Mouse (Mus musculus): Measurements from ENCODE around the gene Speg. TPM values are rescaled to one million over a fixed set of nuclear protein-coding genes. Genes with fewer than 3 reads are reported as not detected.
A peak's percentile ranks its signal among the peaks of the same experiment; 100 is the strongest.

Speg gene
- polyA plus RNA-seq, 1 experiment from 2014 or later: 20.1 TPM

- Histone ChIP-seq H3K9ac (ENCODE audit: low read depth, low read length) (no peak overlapping the region), H3K27ac (ENCODE audit: low read depth, low read length) (no peak overlapping the region), H3K9me3 (ENCODE audit: control insufficient read depth) (no peaks in the 10 kb centered on the region), H3K4me3 (ENCODE audit: low read depth, low read length) (no peak overlapping the region), H3K4me1 (replicated peaks; ENCODE audit: control insufficient read depth, insufficient read depth, low read length) (0 out of 2 replicates have a peak, but pooled peaks cover 4% of the 10 kb centered on the region), H3K27me3 (replicated peaks; ENCODE audit: control insufficient read depth, insufficient read depth, low read length) (no peaks in the 10 kb centered on the region), H3K4me2 (replicated peaks; ENCODE audit: low read depth) (no peak overlapping the region), H3K36me3 (ENCODE audit: control insufficient read depth, insufficient read depth) (no peaks in the 10 kb centered on the region)
- no peak for ATAC-seq
- TF ChIP-seq CTCF (IDR thresholded peaks at IDR 0.05; ENCODE audit: low read depth): no peak
- WGBS: 33% methylated on average over 5 of the region's 5 CpGs
Measured at GRCm38 (mm10) chr1:75349275-75349674, 25.8 kb upstream of the Speg start.

- TF ChIP-seq CTCF (IDR thresholded peaks at IDR 0.05; ENCODE audit: low read depth): no peak
- Histone ChIP-seq H3K9me3 (ENCODE audit: control insufficient read depth) (no peaks in the 10 kb centered on the region), H3K9ac (ENCODE audit: low read depth, low read length) (no peak overlapping the region), H3K4me1 (replicated peaks; ENCODE audit: control insufficient read depth, insufficient read depth, low read length) (no peaks in the 10 kb centered on the region), H3K4me3 (ENCODE audit: low read depth, low read length) (no peak overlapping the region), H3K4me2 (replicated peaks; ENCODE audit: low read depth) (no peak overlapping the region), H3K27me3 (replicated peaks; ENCODE audit: control insufficient read depth, insufficient read depth, low read length) (peaks cover 21% of the 10 kb centered on the region), H3K36me3 (ENCODE audit: control insufficient read depth, insufficient read depth) (no peaks in the 10 kb centered on the region), H3K27ac (ENCODE audit: low read depth, low read length) (no peak overlapping the region)
- WGBS: 74% methylated on average over 7 of the region's 7 CpGs
- ATAC-seq: no peak
Measured at GRCm38 (mm10) chr1:75357261-75357660, 17.8 kb upstream of the Speg start.

GRCm38 (mm10) chr1:75358009-75358408 lies 17.1 kb upstream of the Speg start:
- Histone ChIP-seq H3K36me3 (ENCODE audit: control insufficient read depth, insufficient read depth) (no peaks in the 10 kb centered on the region), H3K9ac (ENCODE audit: low read depth, low read length) (no peak overlapping the region), H3K4me1 (replicated peaks; ENCODE audit: control insufficient read depth, insufficient read depth, low read length) (no peaks in the 10 kb centered on the region), H3K27me3 (replicated peaks; ENCODE audit: control insufficient read depth, insufficient read depth, low read length) (peaks cover 21% of the 10 kb centered on the region), H3K27ac (ENCODE audit: low read depth, low read length) (no peak overlapping the region), H3K4me2 (replicated peaks; ENCODE audit: low read depth) (no peak overlapping the region), H3K9me3 (ENCODE audit: control insufficient read depth) (no peaks in the 10 kb centered on the region), H3K4me3 (ENCODE audit: low read depth, low read length) (no peak overlapping the region)
- 90% methylated on average over 4 of the region's 4 CpGs for WGBS
- no peak for TF ChIP-seq CTCF (IDR thresholded peaks at IDR 0.05; ENCODE audit: low read depth)
- ATAC-seq: no peak

- no peak for TF ChIP-seq CTCF (IDR thresholded peaks at IDR 0.05; ENCODE audit: low read depth)
- no peaks in the 10 kb centered on the region for H3K4me1 ChIP-seq (replicated peaks; ENCODE audit: control insufficient read depth, insufficient read depth, low read length)
- peak overlapping the region; percentile 28; the same call in 1 of the 2 replicates for H3K27ac ChIP-seq (ENCODE audit: low read depth, low read length)
- no peak for ATAC-seq
- H3K4me3 ChIP-seq (ENCODE audit: low read depth, low read length): no peak overlapping the region
- peaks cover 21% of the 10 kb centered on the region for H3K27me3 ChIP-seq (replicated peaks; ENCODE audit: control insufficient read depth, insufficient read depth, low read length)
- no peak overlapping the region for H3K9ac ChIP-seq (ENCODE audit: low read depth, low read length)
- no peaks in the 10 kb centered on the region for H3K9me3 ChIP-seq (ENCODE audit: control insufficient read depth)
- no peak overlapping the region for H3K4me2 ChIP-seq (replicated peaks; ENCODE audit: low read depth)
- no peaks in the 10 kb centered on the region for H3K36me3 ChIP-seq (ENCODE audit: control insufficient read depth, insufficient read depth)
- 66% methylated on average over 13 of the region's 13 CpGs for WGBS
Measured at GRCm38 (mm10) chr1:75359346-75359745, 15.8 kb upstream of the Speg start.

- Histone ChIP-seq H3K27me3 (replicated peaks; ENCODE audit: control insufficient read depth, insufficient read depth, low read length) (peaks cover 21% of the 10 kb centered on the region), H3K4me1 (replicated peaks; ENCODE audit: control insufficient read depth, insufficient read depth, low read length) (no peaks in the 10 kb centered on the region), H3K36me3 (ENCODE audit: control insufficient read depth, insufficient read depth) (no peaks in the 10 kb centered on the region), H3K27ac (ENCODE audit: low read depth, low read length) (peak within 1 kb of the TSS; percentile 35), H3K4me2 (replicated peaks; ENCODE audit: low read depth) (peak within 1 kb of the TSS; percentile 72), H3K4me3 (ENCODE audit: low read depth, low read length) (peak within 1 kb of the TSS; percentile 45), H3K9ac (ENCODE audit: low read depth, low read length) (peak within 1 kb of the TSS; percentile 58), H3K9me3 (ENCODE audit: control insufficient read depth) (no peaks in the 10 kb centered on the region)
- TF ChIP-seq CTCF (IDR thresholded peaks at IDR 0.05; ENCODE audit: low read depth): no peak; the same call in 1 of the 2 replicates
- ATAC-seq: peak; percentile 39
- 6% methylated on average over 80 of the region's 80 CpGs for WGBS
Measured at GRCm38 (mm10) chr1:75360112-75361031, 14.7 kb upstream of the Speg start, which contains the start of gene Des. Gene Des (plus strand): TSS chr1:75360329.

GRCm38 (mm10) chr1:75361123-75361522 lies 14.0 kb upstream of the Speg start:
- H3K9ac ChIP-seq (ENCODE audit: low read depth, low read length): peak overlapping the region; percentile 58; the same call in 1 of the 2 replicates
- 61% methylated on average over 4 of the region's 4 CpGs for WGBS
- H3K4me2 ChIP-seq (replicated peaks; ENCODE audit: low read depth): peak overlapping the region; percentile 72
- H3K4me3 ChIP-seq (ENCODE audit: low read depth, low read length): peak overlapping the region; percentile 45
- H3K9me3 ChIP-seq (ENCODE audit: control insufficient read depth): no peaks in the 10 kb centered on the region
- no peak overlapping the region for H3K27ac ChIP-seq (ENCODE audit: low read depth, low read length)
- H3K36me3 ChIP-seq (ENCODE audit: control insufficient read depth, insufficient read depth): no peaks in the 10 kb centered on the region
- H3K4me1 ChIP-seq (replicated peaks; ENCODE audit: control insufficient read depth, insufficient read depth, low read length): no peaks in the 10 kb centered on the region
- ATAC-seq: no peak
- peaks cover 21% of the 10 kb centered on the region for H3K27me3 ChIP-seq (replicated peaks; ENCODE audit: control insufficient read depth, insufficient read depth, low read length)
- no peak for TF ChIP-seq CTCF (IDR thresholded peaks at IDR 0.05; ENCODE audit: low read depth)

All from intestine, postnatal 0 days (tissue).